Mouse (Mus musculus) MEL-GATA-1-ER (cell line): ENCODE data around the gene Rhbdd2.
"Not testable (repeated sequence)": the region's sequence is repeated elsewhere in the genome, so short reads cannot be mapped to it uniquely, and the experiment has no call there.

Experiments
- DNase-seq: peaks from one replicate; pipeline ENCODE4 v3.0.0-alpha.2; 2012; ENCODE audit warnings: low read depth; ENCODE audit errors: extremely low read depth

Gene Rhbdd2

GRCm38 (mm10) chr5:135632117-135632796 is at the start of gene Rhbdd2:
Rhbdd2 (plus strand) TSS chr5:135632618.
- DNase-seq, result peak; percentile 94

- DNase-seq, result no peak
These were observed 46.7 kb upstream of the Rhbdd2 start for GRCm38 (mm10) chr5:135585691-135586090.

- no peak for DNase-seq
These were observed 44.7 kb upstream of the Rhbdd2 start for GRCm38 (mm10) chr5:135587764-135588163.

GRCm38 (mm10) chr5:135589996-135590784 is 42.2 kb upstream of the Rhbdd2 start:
- no peak for DNase-seq

GRCm38 (mm10) chr5:135604643-135605042 is 27.8 kb upstream of the Rhbdd2 start:
- DNase-seq, result not testable (repeated sequence)

- DNase-seq, result not testable (repeated sequence)
These were observed 25.7 kb upstream of the Rhbdd2 start for GRCm38 (mm10) chr5:135606717-135607116.

- no peak for DNase-seq
These were observed 24.8 kb upstream of the Rhbdd2 start for GRCm38 (mm10) chr5:135607581-135607980.

- DNase-seq, result no peak
These were observed 22.6 kb upstream of the Rhbdd2 start for GRCm38 (mm10) chr5:135609794-135610193.

GRCm38 (mm10) chr5:135619741-135620140 is 12.7 kb upstream of the Rhbdd2 start:
- DNase-seq, result not testable (repeated sequence)

GRCm38 (mm10) chr5:135620526-135620925 is 11.9 kb upstream of the Rhbdd2 start:
- DNase-seq, result no peak

- no peak for DNase-seq
These were observed 10.7 kb upstream of the Rhbdd2 start for GRCm38 (mm10) chr5:135621725-135622124.

GRCm38 (mm10) chr5:135623006-135623563 is 9.3 kb upstream of the Rhbdd2 start:
- no peak for DNase-seq

GRCm38 (mm10) chr5:135628916-135629315 is 3.5 kb upstream of the Rhbdd2 start:
- DNase-seq, result no peak

- no peak for DNase-seq
These were observed 3.0 kb upstream of the Rhbdd2 start for GRCm38 (mm10) chr5:135629401-135629800.

GRCm38 (mm10) chr5:135630598-135630997 is 1.8 kb upstream of the Rhbdd2 start:
- DNase-seq, result no peak

GRCm38 (mm10) chr5:135632797-135633144 is 353 bp downstream of the Rhbdd2 start:
- no peak for DNase-seq

GRCm38 (mm10) chr5:135639760-135640458 is 7.5 kb downstream of the Rhbdd2 start:
- DNase-seq, result no peak

GRCm38 (mm10) chr5:135640459-135640789 is 8.0 kb downstream of the Rhbdd2 start:
- DNase-seq, result no peak

GRCm38 (mm10) chr5:135641028-135641427 is 8.6 kb downstream of the Rhbdd2 start:
- DNase-seq, result peak; percentile 50

GRCm38 (mm10) chr5:135642686-135643551 is 10.5 kb downstream of the Rhbdd2 start:
- peak; percentile 81 for DNase-seq

- DNase-seq, result no peak
These were observed 11.1 kb downstream of the Rhbdd2 start for GRCm38 (mm10) chr5:135643552-135643842.
